Mouse (Mus musculus) G1E (cell line): ENCODE measurements around the gene Mtor.

Experiments
- CTCF ChIP-seq: IDR thresholded peaks from 2 replicates; pipeline ENCODE4 v1.5.1; 2012; ENCODE audit warnings: low read depth, low read length, inconsistent platforms, mixed read lengths
- GATA1 ChIP-seq: IDR thresholded peaks from 2 replicates; pipeline ENCODE4 v1.6.1; 2012; ENCODE audit warnings: borderline replicate concordance, low read length, inconsistent platforms, mixed read lengths

- TF ChIP-seq CTCF (no peak), GATA1 (no peak)
Observed at GRCm38 (mm10) chr4:148523538-148523937, 75.1 kb downstream of the Mtor start.
